Mouse (Mus musculus) neural tube, embryonic 12.5 days (tissue): Measurements from ENCODE around the gene Rhpn2. TPM values are rescaled to one million over a fixed set of nuclear protein-coding genes. Genes with fewer than 3 reads are reported as not detected.

ENCODE experiments used
- ATAC-seq: fragments of 200-750 bp; cut with Nextera tagmentation; 2 replicates; pipeline ENCODE4 v1.8.0; 2017; ENCODE audit warnings: low read depth, mild to moderate bottlenecking, moderate TSS enrichment, moderate library complexity; ENCODE audit not compliant: low FRiP score
- H3K27ac ChIP-seq: fragments of 300-500 bp; sonication (generic); 2 replicates; pipeline ENCODE4 v1.5.1; 2016
- H3K27me3 ChIP-seq: fragments of 300-500 bp; sonication (generic); replicated peaks from 2 replicates; pipeline ENCODE4 v1.6.1; 2016; ENCODE audit warnings: mild to moderate bottlenecking
- H3K36me3 ChIP-seq: fragments of 300-500 bp; sonication (generic); 2 replicates; pipeline ENCODE4 v1.6.1; 2016; ENCODE audit warnings: mild to moderate bottlenecking
- H3K4me1 ChIP-seq: fragments of 300-500 bp; sonication (generic); 2 replicates; pipeline ENCODE4 v1.6.1; 2016
- H3K4me2 ChIP-seq: fragments of 300-500 bp; sonication (generic); replicated peaks from 2 replicates; pipeline ENCODE4 v1.6.1; 2016; ENCODE audit warnings: mild to moderate bottlenecking
- H3K4me3 ChIP-seq: fragments of 300-500 bp; sonication (generic); 2 replicates; pipeline ENCODE4 v1.5.1; 2016
- H3K9ac ChIP-seq: fragments of 300-500 bp; sonication (generic); 2 replicates; pipeline ENCODE4 v1.6.1; 2016; ENCODE audit warnings: mild to moderate bottlenecking
- H3K9me3 ChIP-seq: fragments of 300-500 bp; sonication (generic); 2 replicates; pipeline ENCODE4 v1.6.1; 2016; ENCODE audit warnings: mild to moderate bottlenecking
- WGBS: fragments of 180-500 bp; shearing (Covaris S2); methylation state at CpG from one replicate; pipeline ENCODE4 v1.1.7; 2016; 5-methylcytosine and 5-hydroxymethylcytosine counted together
- polyA plus RNA-seq: library from polyadenylated mRNA; unstranded; fragments of >200 nt; fragmentation: Nextera tagmentation; extraction: Ambion mirVana; gene quantifications from 2 replicates; pipeline ENCODE4 v1.2.1, GENCODE M21; 2016

Gene Rhpn2
- polyA plus RNA-seq, 1 experiment from 2014 or later, result 3.7 TPM

- WGBS, result 52% methylated on average over 16 of the region's 16 CpGs
- no peaks in the 10 kb centered on the region for H3K36me3 ChIP-seq
- H3K27me3 ChIP-seq, result no peaks in the 10 kb centered on the region
- H3K4me1 ChIP-seq, result no peaks in the 10 kb centered on the region
- no peak overlapping the region for H3K9ac ChIP-seq
- 0 out of 2 replicates have a peak overlapping the region, but pooled peaks have one; percentile 7 for H3K4me2 ChIP-seq
- H3K27ac ChIP-seq, result no peak overlapping the region
- no peaks in the 10 kb centered on the region for H3K9me3 ChIP-seq
- ATAC-seq, result 0 out of 2 replicates have a peak, but pooled peaks have one; percentile 21
- no peak overlapping the region for H3K4me3 ChIP-seq
These were observed 45.6 kb downstream of the Rhpn2 start for GRCm38 (mm10) chr7:35379492-35380119.

GRCm38 (mm10) chr7:35380351-35380750 lies 46.4 kb downstream of the Rhpn2 start:
- no peaks in the 10 kb centered on the region for H3K27me3 ChIP-seq
- no peaks in the 10 kb centered on the region for H3K9me3 ChIP-seq
- no peaks in the 10 kb centered on the region for H3K36me3 ChIP-seq
- WGBS, result 95% methylated on average over 8 of the region's 8 CpGs
- no peaks in the 10 kb centered on the region for H3K4me1 ChIP-seq
- no peak overlapping the region for H3K4me2 ChIP-seq
- no peak overlapping the region for H3K27ac ChIP-seq
- no peak for ATAC-seq
- H3K4me3 ChIP-seq, result no peak overlapping the region
- no peak overlapping the region for H3K9ac ChIP-seq

- Histone ChIP-seq H3K36me3 (no peaks in the 10 kb centered on the region), H3K27me3 (no peaks in the 10 kb centered on the region), H3K9ac (no peak overlapping the region), H3K9me3 (no peaks in the 10 kb centered on the region), H3K4me3 (no peak overlapping the region), H3K27ac (no peak overlapping the region), H3K4me1 (no peaks in the 10 kb centered on the region), H3K4me2 (no peak overlapping the region)
- WGBS, result 48% methylated on average over 15 of the region's 16 CpGs
- ATAC-seq, result no peak
These were observed 47.9 kb downstream of the Rhpn2 start for GRCm38 (mm10) chr7:35381861-35382260.

GRCm38 (mm10) chr7:35382706-35383353 lies 48.9 kb downstream of the Rhpn2 start:
- H3K9ac ChIP-seq, result no peak overlapping the region
- H3K27me3 ChIP-seq, result no peaks in the 10 kb centered on the region
- H3K4me3 ChIP-seq, result no peak overlapping the region
- H3K4me2 ChIP-seq, result no peak overlapping the region
- 71% methylated on average over 2 of the region's 2 CpGs for WGBS
- H3K27ac ChIP-seq, result no peak overlapping the region
- H3K4me1 ChIP-seq, result no peaks in the 10 kb centered on the region
- no peaks in the 10 kb centered on the region for H3K36me3 ChIP-seq
- no peak for ATAC-seq
- no peaks in the 10 kb centered on the region for H3K9me3 ChIP-seq

GRCm38 (mm10) chr7:35386525-35386952 lies 52.6 kb downstream of the Rhpn2 start:
- Histone ChIP-seq H3K36me3 (no peaks in the 10 kb centered on the region), H3K4me2 (no peak overlapping the region), H3K9me3 (no peaks in the 10 kb centered on the region), H3K9ac (no peak overlapping the region), H3K4me1 (no peaks in the 10 kb centered on the region), H3K4me3 (no peak overlapping the region), H3K27ac (no peak overlapping the region), H3K27me3 (no peaks in the 10 kb centered on the region)
- ATAC-seq, result no peak
- 66% methylated on average over 6 of the region's 6 CpGs for WGBS

GRCm38 (mm10) chr7:35388694-35389093 lies 54.7 kb downstream of the Rhpn2 start:
- Histone ChIP-seq H3K4me2 (no peak overlapping the region), H3K36me3 (peaks cover 8% of the 10 kb centered on the region; the same call in 1 of the 2 replicates), H3K9ac (no peak overlapping the region), H3K4me1 (no peaks in the 10 kb centered on the region), H3K4me3 (no peak overlapping the region), H3K27ac (no peak overlapping the region), H3K27me3 (no peaks in the 10 kb centered on the region), H3K9me3 (no peaks in the 10 kb centered on the region)
- 84% methylated on average over 6 of the region's 6 CpGs for whole genome bisulfite sequencing
- ATAC-seq, result no peak

- ATAC-seq, result no peak
- WGBS, result 66% methylated on average over 5 of the region's 5 CpGs
These were observed 59.0 kb downstream of the Rhpn2 start for GRCm38 (mm10) chr7:35392935-35393334.

GRCm38 (mm10) chr7:35395734-35396456 lies 61.9 kb downstream of the Rhpn2 start:
- ATAC-seq, result peak; percentile 14
- Histone ChIP-seq H3K36me3 (peaks cover 33% of the 10 kb centered on the region), H3K4me1 (peaks cover 21% of the 10 kb centered on the region), H3K4me3 (peak overlapping the region; percentile 64), H3K27ac (no peak overlapping the region), H3K27me3 (no peaks in the 10 kb centered on the region), H3K9ac (peak overlapping the region; percentile 54), H3K4me2 (peak overlapping the region; percentile 85), H3K9me3 (no peaks in the 10 kb centered on the region)
- WGBS, result 15% methylated on average over 17 of the region's 17 CpGs

More at GRCm38 (mm10) chr7:35392935-35393334, 59.0 kb downstream of the Rhpn2 start:
- no peaks in the 10 kb centered on the region for H3K27me3 ChIP-seq
- H3K4me1 ChIP-seq, result peaks cover 18% of the 10 kb centered on the region
- peaks cover 14% of the 10 kb centered on the region; the same call in 1 of the 2 replicates for H3K36me3 ChIP-seq
- H3K9me3 ChIP-seq, result no peaks in the 10 kb centered on the region
- no peak overlapping the region for H3K9ac ChIP-seq
- no peak overlapping the region for H3K4me3 ChIP-seq
- no peak overlapping the region for H3K27ac ChIP-seq
- no peak overlapping the region for H3K4me2 ChIP-seq

- Histone ChIP-seq H3K36me3 (peaks cover 41% of the 10 kb centered on the region), H3K9ac (peak within 1 kb of the TSS; percentile 61), H3K27me3 (no peaks in the 10 kb centered on the region), H3K9me3 (no peaks in the 10 kb centered on the region), H3K27ac (no peak within 1 kb of the TSS), H3K4me1 (peaks cover 21% of the 10 kb centered on the region), H3K4me3 (peak within 1 kb of the TSS; percentile 64), H3K4me2 (peak within 1 kb of the TSS; percentile 85)
- ATAC-seq, result peak; percentile 98
- WGBS, result under 1% methylated on average over 28 of the region's 28 CpGs
These were observed 62.7 kb downstream of the Rhpn2 start, which contains the start of the genes Faap24 and Cep89 for GRCm38 (mm10) chr7:35396542-35397168. Gene Faap24 (minus strand): TSS chr7:35396836. Gene Cep89 (plus strand): TSS chr7:35397035.

- H3K4me2 ChIP-seq, result no peak overlapping the region
- no peaks in the 10 kb centered on the region for H3K27me3 ChIP-seq
- no peak for ATAC-seq
- H3K36me3 ChIP-seq, result peaks cover 69% of the 10 kb centered on the region
- no peaks in the 10 kb centered on the region for H3K9me3 ChIP-seq
- peaks cover 12% of the 10 kb centered on the region for H3K4me1 ChIP-seq
- no peak overlapping the region for H3K27ac ChIP-seq
- no peak overlapping the region for H3K9ac ChIP-seq
- 83% methylated on average over 4 of the region's 4 CpGs for WGBS
- H3K4me3 ChIP-seq, result no peak overlapping the region
These were observed 67.2 kb downstream of the Rhpn2 start for GRCm38 (mm10) chr7:35401169-35401568.

- no peak for ATAC-seq
- H3K9me3 ChIP-seq, result no peaks in the 10 kb centered on the region
- no peak overlapping the region for H3K4me3 ChIP-seq
- H3K36me3 ChIP-seq, result peaks cover 65% of the 10 kb centered on the region
- H3K27ac ChIP-seq, result no peak overlapping the region
- H3K4me1 ChIP-seq, result no peaks in the 10 kb centered on the region
- no peak overlapping the region for H3K4me2 ChIP-seq
- WGBS, result 76% methylated on average over 5 of the region's 5 CpGs
- H3K9ac ChIP-seq, result no peak overlapping the region
- no peaks in the 10 kb centered on the region for H3K27me3 ChIP-seq
These were observed 81.3 kb downstream of the Rhpn2 start for GRCm38 (mm10) chr7:35415226-35415625.
